Mouse (Mus musculus): ENCODE measurements at regions not wholly inside any gene's neighbourhood (a gene's known extent, or its start where the extent isn't known, plus 50 kb on each side); places are given as distances from the start of the nearest gene placed in this dataset.

DNA sequence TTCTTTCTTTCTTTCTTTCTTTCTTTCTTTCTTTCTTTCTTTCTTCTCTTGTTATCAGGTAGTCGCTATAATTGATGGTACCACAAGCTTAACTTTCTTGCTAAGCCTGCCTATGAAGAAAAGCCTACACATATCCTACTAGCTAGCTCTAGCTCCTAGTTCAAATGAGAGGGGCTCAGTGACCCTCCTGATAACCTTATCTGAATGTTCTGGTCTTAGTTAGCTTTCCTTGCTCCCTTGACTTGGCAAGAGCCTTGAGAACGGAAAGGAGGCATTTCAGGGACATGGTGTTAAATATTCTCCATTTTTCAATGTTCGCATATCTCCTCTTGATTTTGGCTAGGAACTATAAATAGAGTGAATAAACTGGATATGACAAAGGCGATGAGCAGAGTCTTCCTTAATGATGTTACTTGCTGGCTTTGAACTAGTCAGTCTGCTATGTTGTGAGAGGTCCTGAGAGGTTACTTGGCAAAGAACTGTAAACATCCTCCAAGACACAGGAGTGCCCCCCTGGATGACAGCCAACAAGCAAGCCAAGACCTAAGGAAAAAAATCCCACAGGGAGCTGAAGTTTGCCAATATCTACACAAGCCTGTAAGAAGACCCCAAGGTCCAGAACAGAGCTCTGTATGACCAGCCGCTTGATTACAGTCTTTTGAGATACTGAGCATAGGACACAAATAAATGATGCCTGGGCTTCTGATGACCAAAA, 240.2 kb downstream of the Pros1 start:
- Histone ChIP-seq H3K36me3 (ENCODE audit: insufficient read depth, low read length) (no peaks in the 10 kb centered on the region), H3K4me3 (ENCODE audit: low read length) (no peak overlapping the region), H3K27ac (ENCODE audit: low read length) (no peak overlapping the region), H3K4me2 (replicated peaks; ENCODE audit: low read depth, low read length) (no peak overlapping the region), H3K4me1 (ENCODE audit: insufficient read depth, low read length) (no peaks in the 10 kb centered on the region), H3K9ac (replicated peaks; ENCODE audit: low read length) (no peak overlapping the region), H3K9me3 (ENCODE audit: low read length) (no peaks in the 10 kb centered on the region), H3K27me3 (ENCODE audit: insufficient read depth, low read length) (no peaks in the 10 kb centered on the region)
- no peak for ATAC-seq (ENCODE audit: low FRiP score, low TSS enrichment)
- 81% methylated on average over 5 of the region's 5 CpGs for WGBS

DNA sequence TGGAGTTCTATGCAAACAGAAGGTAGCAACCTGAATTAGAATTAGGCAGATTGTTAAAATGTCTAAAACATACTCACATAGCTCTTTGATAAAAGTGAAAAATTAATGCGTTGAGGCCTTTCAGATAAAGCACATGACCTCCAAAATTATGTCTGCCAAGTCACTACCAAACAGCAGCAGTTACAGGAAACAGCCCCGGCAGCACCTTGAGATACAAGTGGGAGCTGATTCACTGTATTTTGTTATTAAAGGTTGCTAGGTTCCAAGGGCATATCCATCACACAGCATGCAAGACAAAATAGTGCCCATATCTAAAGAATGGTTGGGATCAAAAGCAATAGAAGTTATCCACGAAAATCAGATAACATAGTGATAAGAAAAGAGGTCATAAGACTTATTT, 248.3 kb downstream of the Pros1 start:
- H3K27me3 ChIP-seq (ENCODE audit: insufficient read depth, low read length) = no peaks in the 10 kb centered on the region
- no peak overlapping the region for H3K27ac ChIP-seq (ENCODE audit: low read length)
- ATAC-seq (ENCODE audit: low FRiP score, low TSS enrichment) = no peak
- 79% methylated on average over 3 of the region's 3 CpGs for WGBS
- no peak overlapping the region for H3K4me2 ChIP-seq (replicated peaks; ENCODE audit: low read depth, low read length)
- H3K4me3 ChIP-seq (ENCODE audit: low read length) = no peak overlapping the region
- H3K9me3 ChIP-seq (ENCODE audit: low read length) = no peaks in the 10 kb centered on the region
- no peaks in the 10 kb centered on the region for H3K36me3 ChIP-seq (ENCODE audit: insufficient read depth, low read length)
- H3K9ac ChIP-seq (replicated peaks; ENCODE audit: low read length) = no peak overlapping the region
- no peaks in the 10 kb centered on the region for H3K4me1 ChIP-seq (ENCODE audit: insufficient read depth, low read length)

DNA sequence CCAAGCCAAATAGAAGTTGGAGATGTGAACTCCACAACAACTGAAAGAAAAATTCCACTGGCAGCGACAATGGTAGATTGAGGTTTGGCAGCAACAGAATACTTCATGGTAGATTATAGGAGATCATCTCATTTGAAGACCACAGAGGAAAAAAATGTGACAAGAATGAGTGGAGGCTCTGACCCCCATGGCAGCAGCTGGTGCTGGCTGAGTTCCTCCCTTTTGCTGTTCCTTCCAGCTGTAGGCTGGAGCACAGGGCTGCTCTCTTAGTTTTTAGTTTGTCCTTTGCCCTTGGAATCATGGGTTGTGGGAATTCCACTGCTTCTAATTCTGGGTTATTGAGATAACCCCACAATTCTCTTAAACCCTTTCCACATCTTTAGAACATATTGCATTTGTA, 248.8 kb downstream of the Pros1 start:
- ATAC-seq (ENCODE audit: low FRiP score, low TSS enrichment) = no peak
- no peak overlapping the region for H3K4me3 ChIP-seq (ENCODE audit: low read length)
- H3K36me3 ChIP-seq (ENCODE audit: insufficient read depth, low read length) = no peaks in the 10 kb centered on the region
- H3K4me2 ChIP-seq (replicated peaks; ENCODE audit: low read depth, low read length) = no peak overlapping the region
- H3K4me1 ChIP-seq (ENCODE audit: insufficient read depth, low read length) = no peaks in the 10 kb centered on the region
- H3K9me3 ChIP-seq (ENCODE audit: low read length) = no peaks in the 10 kb centered on the region
- no peaks in the 10 kb centered on the region for H3K27me3 ChIP-seq (ENCODE audit: insufficient read depth, low read length)
- 82% methylated on average over 1 of the region's 1 CpGs for WGBS
- H3K9ac ChIP-seq (replicated peaks; ENCODE audit: low read length) = no peak overlapping the region
- H3K27ac ChIP-seq (ENCODE audit: low read length) = no peak overlapping the region

DNA sequence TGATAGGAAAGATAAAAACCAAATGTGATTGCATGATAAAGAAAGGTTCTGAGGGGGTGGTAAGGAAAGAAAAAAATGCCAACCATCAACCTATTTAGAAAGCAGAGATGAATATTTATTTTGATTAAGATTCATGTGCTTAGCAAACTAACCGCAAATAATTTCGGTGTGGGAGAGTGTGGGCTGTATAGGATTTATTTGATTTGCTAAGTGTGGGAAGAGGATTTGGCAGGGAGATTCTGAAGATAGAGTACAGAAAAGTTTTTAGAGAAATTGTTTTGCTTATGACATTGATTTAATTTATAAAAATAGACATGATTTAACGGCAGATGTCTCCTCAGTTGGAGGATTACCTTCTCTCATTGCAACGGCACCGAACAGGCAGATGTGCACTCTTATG, 250.3 kb downstream of the Pros1 start:
- no peak overlapping the region for H3K4me3 ChIP-seq (ENCODE audit: low read length)
- H3K9me3 ChIP-seq (ENCODE audit: low read length) = no peaks in the 10 kb centered on the region
- no peak overlapping the region for H3K4me2 ChIP-seq (replicated peaks; ENCODE audit: low read depth, low read length)
- no peak overlapping the region for H3K9ac ChIP-seq (replicated peaks; ENCODE audit: low read length)
- no peak for ATAC-seq (ENCODE audit: low FRiP score, low TSS enrichment)
- no peak overlapping the region for H3K27ac ChIP-seq (ENCODE audit: low read length)
- no peaks in the 10 kb centered on the region for H3K4me1 ChIP-seq (ENCODE audit: insufficient read depth, low read length)
- no peaks in the 10 kb centered on the region for H3K36me3 ChIP-seq (ENCODE audit: insufficient read depth, low read length)
- WGBS = 83% methylated on average over 5 of the region's 5 CpGs
- no peaks in the 10 kb centered on the region for H3K27me3 ChIP-seq (ENCODE audit: insufficient read depth, low read length)

DNA sequence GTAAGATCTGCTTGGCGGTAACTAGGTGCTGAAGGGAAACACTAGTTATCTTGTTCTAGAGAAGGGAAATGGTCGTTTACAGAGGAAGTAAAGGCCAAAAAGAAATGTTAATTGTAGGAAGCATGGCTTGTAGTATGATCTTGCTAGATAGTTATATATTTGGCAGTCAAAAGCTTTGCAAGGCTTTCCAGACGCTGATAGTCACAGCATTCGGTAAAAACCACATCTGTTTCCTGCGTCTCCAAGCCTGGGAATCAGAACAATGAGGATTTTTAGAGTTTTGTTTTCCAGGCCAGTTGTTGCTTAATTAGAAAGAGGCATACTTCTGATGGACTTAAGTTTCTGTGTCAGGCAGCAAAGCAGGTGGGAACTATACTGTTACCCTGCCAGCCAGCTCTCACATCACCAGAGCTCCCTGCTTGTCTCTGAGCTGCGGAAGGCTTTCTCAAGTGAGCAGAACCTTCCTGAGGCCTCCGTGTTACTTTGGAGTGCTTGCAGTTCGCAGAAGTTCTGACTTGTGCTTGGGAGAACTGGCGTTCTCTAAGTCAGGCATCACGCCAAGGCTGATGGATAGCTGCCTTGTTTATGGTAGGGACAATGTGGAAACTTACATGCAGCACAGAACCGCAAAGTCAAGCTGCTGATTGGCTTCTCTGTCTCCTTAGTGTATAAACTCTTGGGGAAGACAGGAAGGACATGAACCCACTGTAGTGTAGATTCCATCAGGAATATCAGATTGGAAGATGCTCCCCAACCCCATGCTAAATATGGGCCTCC, 251.0 kb downstream of the Pros1 start:
- H3K27ac ChIP-seq (ENCODE audit: low read length) = no peak overlapping the region
- ATAC-seq (ENCODE audit: low FRiP score, low TSS enrichment) = no peak
- 63% methylated on average over 11 of the region's 11 CpGs for whole genome bisulfite sequencing

DNA sequence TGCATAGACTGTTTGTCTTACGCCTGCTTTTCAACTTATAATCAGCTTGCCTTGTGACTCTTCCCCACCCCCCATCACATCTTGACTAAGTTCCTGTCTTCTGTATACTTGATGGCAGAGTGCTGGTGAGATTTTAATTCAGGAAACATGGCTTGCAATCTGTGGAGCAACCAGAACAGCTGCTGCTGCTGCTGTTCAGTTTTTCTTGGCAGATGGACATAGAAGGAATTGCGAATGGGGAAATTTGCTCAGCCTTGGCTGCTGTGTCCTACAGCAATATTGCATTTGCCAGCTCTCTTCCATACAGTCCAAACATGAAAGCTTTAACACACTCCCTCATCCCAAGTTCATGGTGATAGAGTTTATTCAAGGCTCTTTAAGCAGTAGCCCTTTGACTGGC, 262.3 kb downstream of the Pros1 start:
- Histone ChIP-seq H3K4me1 (ENCODE audit: insufficient read depth, low read length) (no peaks in the 10 kb centered on the region), H3K27me3 (ENCODE audit: insufficient read depth, low read length) (no peaks in the 10 kb centered on the region), H3K36me3 (ENCODE audit: insufficient read depth, low read length) (no peaks in the 10 kb centered on the region), H3K27ac (ENCODE audit: low read length) (no peak overlapping the region), H3K9me3 (ENCODE audit: low read length) (no peaks in the 10 kb centered on the region), H3K4me2 (replicated peaks; ENCODE audit: low read depth, low read length) (no peak overlapping the region), H3K4me3 (ENCODE audit: low read length) (no peak overlapping the region), H3K9ac (replicated peaks; ENCODE audit: low read length) (no peak overlapping the region)
- no peak for ATAC-seq (ENCODE audit: low FRiP score, low TSS enrichment)
- 63% methylated on average over 2 of the region's 2 CpGs for WGBS

More for the DNA sequence above, 251.0 kb downstream of the Pros1 start:
- Histone ChIP-seq H3K4me1 (ENCODE audit: insufficient read depth, low read length) (no peaks in the 10 kb centered on the region), H3K4me2 (replicated peaks; ENCODE audit: low read depth, low read length) (no peak overlapping the region), H3K4me3 (ENCODE audit: low read length) (no peak overlapping the region), H3K9me3 (ENCODE audit: low read length) (no peaks in the 10 kb centered on the region), H3K36me3 (ENCODE audit: insufficient read depth, low read length) (no peaks in the 10 kb centered on the region), H3K27me3 (ENCODE audit: insufficient read depth, low read length) (no peaks in the 10 kb centered on the region), H3K9ac (replicated peaks; ENCODE audit: low read length) (no peak overlapping the region)

DNA sequence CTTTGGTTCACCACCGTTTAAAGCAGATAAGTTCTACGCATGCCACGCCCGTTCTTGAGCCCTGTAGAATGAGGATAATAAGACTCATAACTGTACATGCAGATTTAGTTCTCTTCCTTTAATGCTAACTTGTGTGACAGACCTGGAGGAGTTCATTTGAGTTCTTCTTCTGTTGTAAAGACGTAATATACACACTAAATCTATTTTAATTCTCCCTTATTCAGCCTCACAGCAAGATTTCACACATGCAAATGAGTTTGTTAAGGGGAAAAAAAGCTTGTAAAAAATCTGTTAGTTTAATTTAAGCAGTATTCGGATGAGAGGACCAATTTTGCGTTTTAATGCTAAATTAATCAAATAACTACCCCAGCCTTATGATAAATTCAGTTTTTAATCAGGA, 264.6 kb downstream of the Pros1 start:
- Histone ChIP-seq H3K4me2 (replicated peaks; ENCODE audit: low read depth, low read length) (no peak overlapping the region), H3K36me3 (ENCODE audit: insufficient read depth, low read length) (no peaks in the 10 kb centered on the region), H3K9ac (replicated peaks; ENCODE audit: low read length) (no peak overlapping the region), H3K9me3 (ENCODE audit: low read length) (no peaks in the 10 kb centered on the region), H3K4me1 (ENCODE audit: insufficient read depth, low read length) (no peaks in the 10 kb centered on the region), H3K27me3 (ENCODE audit: insufficient read depth, low read length) (no peaks in the 10 kb centered on the region), H3K4me3 (ENCODE audit: low read length) (no peak overlapping the region), H3K27ac (ENCODE audit: low read length) (no peak overlapping the region)
- ATAC-seq (ENCODE audit: low FRiP score, low TSS enrichment) = no peak
- 83% methylated on average over 7 of the region's 7 CpGs for WGBS

DNA sequence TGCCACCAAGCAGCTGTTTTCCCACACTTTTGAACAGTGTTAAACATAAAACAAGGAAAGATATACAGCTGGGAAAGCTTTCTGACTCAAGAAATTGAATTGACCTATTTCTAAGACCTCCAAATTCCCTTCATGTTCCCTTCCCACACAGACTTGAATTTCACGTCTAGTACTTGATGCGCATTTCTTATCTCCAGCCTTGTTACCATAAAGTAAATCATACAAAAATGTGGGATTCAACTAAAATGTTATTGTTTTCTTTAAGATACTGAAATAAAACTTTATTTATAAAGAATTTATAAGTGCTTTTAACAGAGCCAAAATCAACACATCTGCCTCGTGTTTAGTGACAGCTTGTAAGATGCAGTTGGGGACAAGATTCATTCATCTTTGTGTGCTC, 289.7 kb downstream of the Pros1 start:
- 0 out of 2 replicates have a peak, but pooled peaks have one; percentile 6 for ATAC-seq (ENCODE audit: low FRiP score, low TSS enrichment)
- 0 out of 2 replicates have a peak overlapping the region, but pooled peaks have one; percentile 40 for H3K27ac ChIP-seq (ENCODE audit: low read length)
- H3K4me2 ChIP-seq (replicated peaks; ENCODE audit: low read depth, low read length) = no peak overlapping the region
- no peak overlapping the region for H3K4me3 ChIP-seq (ENCODE audit: low read length)
- H3K27me3 ChIP-seq (ENCODE audit: insufficient read depth, low read length) = no peaks in the 10 kb centered on the region
- 51% methylated on average over 3 of the region's 3 CpGs for WGBS
- no peaks in the 10 kb centered on the region for H3K4me1 ChIP-seq (ENCODE audit: insufficient read depth, low read length)
- no peak overlapping the region for H3K9ac ChIP-seq (replicated peaks; ENCODE audit: low read length)
- H3K36me3 ChIP-seq (ENCODE audit: insufficient read depth, low read length) = no peaks in the 10 kb centered on the region
- no peaks in the 10 kb centered on the region for H3K9me3 ChIP-seq (ENCODE audit: low read length)

DNA sequence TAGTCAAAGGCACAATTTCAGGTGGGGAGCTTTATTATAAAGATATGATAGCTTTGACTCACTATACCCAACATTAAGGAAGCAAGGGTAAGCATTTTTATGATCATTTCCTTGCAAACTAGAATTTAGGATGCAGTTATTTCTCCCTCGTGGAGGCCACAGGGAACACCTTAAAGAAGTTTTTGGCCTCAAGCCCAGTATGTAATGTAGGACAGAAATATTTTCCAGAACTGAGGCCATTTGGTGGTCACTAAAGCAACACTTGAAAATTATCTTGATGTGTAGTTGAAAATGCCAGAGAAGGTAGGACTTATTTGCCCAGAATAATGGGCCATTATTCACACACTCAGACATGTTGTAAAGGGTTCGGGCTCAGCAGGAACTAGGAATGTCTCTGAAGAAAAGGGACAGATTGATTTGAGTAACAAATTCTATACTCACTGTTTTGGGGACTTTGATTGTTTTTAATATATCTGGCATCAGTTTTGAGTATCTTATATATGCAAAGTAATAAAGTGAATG, 301.3 kb downstream of the Pros1 start:
- WGBS = 46% methylated on average over 2 of the region's 2 CpGs
- Histone ChIP-seq H3K4me1 (ENCODE audit: insufficient read depth, low read length) (0 out of 2 replicates have a peak, but pooled peaks cover 3% of the 10 kb centered on the region), H3K9ac (replicated peaks; ENCODE audit: low read length) (no peak overlapping the region), H3K4me2 (replicated peaks; ENCODE audit: low read depth, low read length) (no peak overlapping the region), H3K27ac (ENCODE audit: low read length) (no peak overlapping the region), H3K36me3 (ENCODE audit: insufficient read depth, low read length) (no peaks in the 10 kb centered on the region), H3K9me3 (ENCODE audit: low read length) (no peaks in the 10 kb centered on the region), H3K27me3 (ENCODE audit: insufficient read depth, low read length) (no peaks in the 10 kb centered on the region), H3K4me3 (ENCODE audit: low read length) (no peak overlapping the region)
- no peak for ATAC-seq (ENCODE audit: low FRiP score, low TSS enrichment)

DNA sequence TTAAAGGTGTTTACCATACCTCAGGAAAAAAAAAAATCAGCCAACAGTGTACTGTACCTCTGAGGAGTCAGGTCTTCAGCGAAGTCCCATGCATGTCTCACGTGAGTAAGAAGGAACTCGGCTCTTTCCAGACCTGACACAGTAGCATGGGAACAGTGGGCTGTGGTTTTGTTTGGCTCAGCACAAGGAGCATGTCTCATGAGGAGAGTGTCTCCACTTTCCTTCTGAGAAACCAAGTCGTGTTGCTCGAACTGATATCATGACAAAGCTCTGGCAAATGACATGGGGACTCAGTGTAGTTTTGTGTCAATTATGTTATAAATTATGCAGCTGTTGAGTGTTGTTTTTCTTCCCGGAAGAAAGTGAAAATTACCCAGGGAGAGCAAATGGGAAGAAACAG, 316.0 kb downstream of the Pros1 start:
- Histone ChIP-seq H3K27ac (ENCODE audit: low read length) (no peak overlapping the region), H3K9ac (replicated peaks; ENCODE audit: low read length) (no peak overlapping the region), H3K36me3 (ENCODE audit: insufficient read depth, low read length) (no peaks in the 10 kb centered on the region), H3K4me2 (replicated peaks; ENCODE audit: low read depth, low read length) (no peak overlapping the region), H3K4me1 (ENCODE audit: insufficient read depth, low read length) (no peaks in the 10 kb centered on the region), H3K4me3 (ENCODE audit: low read length) (no peak overlapping the region), H3K27me3 (ENCODE audit: insufficient read depth, low read length) (no peaks in the 10 kb centered on the region), H3K9me3 (ENCODE audit: low read length) (no peaks in the 10 kb centered on the region)
- WGBS = 53% methylated on average over 6 of the region's 6 CpGs
- no peak for ATAC-seq (ENCODE audit: low FRiP score, low TSS enrichment)
